Mouse (Mus musculus) heart, embryonic 13.5 days (tissue): ENCODE data around the gene Olfr1261. TPM values are rescaled to one million over a fixed set of nuclear protein-coding genes. Genes with fewer than 3 reads are reported as not detected.

ENCODE experiments used
- ATAC-seq: fragments of 200-750 bp; cut with Nextera tagmentation; 2 replicates; pipeline ENCODE4 v1.8.0; 2017; ENCODE audit warnings: moderate TSS enrichment; ENCODE audit not compliant: insufficient number of reproducible peaks, low FRiP score, low TSS enrichment; ENCODE audit errors: extremely low read depth
- H3K27ac ChIP-seq: fragments of 300-500 bp; sonication (generic); replicated peaks from 2 replicates; pipeline ENCODE4 v1.5.1; 2015; ENCODE audit warnings: moderate library complexity, mild to moderate bottlenecking, inconsistent platforms
- H3K27me3 ChIP-seq: fragments of 300-500 bp; sonication (generic); replicated peaks from 2 replicates; pipeline ENCODE4 v1.6.1; 2015; ENCODE audit warnings: mild to moderate bottlenecking, inconsistent platforms
- H3K36me3 ChIP-seq: fragments of 300-500 bp; sonication (generic); 2 replicates; pipeline ENCODE4 v1.6.1; 2015; ENCODE audit warnings: mild to moderate bottlenecking, inconsistent platforms
- H3K4me1 ChIP-seq: fragments of 300-500 bp; sonication (generic); 2 replicates; pipeline ENCODE4 v1.6.1; 2015; ENCODE audit warnings: inconsistent platforms
- H3K4me2 ChIP-seq: fragments of 300-500 bp; sonication (generic); 2 replicates; pipeline ENCODE4 v1.6.1; 2015; ENCODE audit warnings: inconsistent platforms, mild to moderate bottlenecking, moderate library complexity
- H3K4me3 ChIP-seq: fragments of 300-500 bp; sonication (generic); 2 replicates; pipeline ENCODE4 v1.5.1; 2015; ENCODE audit warnings: moderate library complexity, mild to moderate bottlenecking, inconsistent platforms
- H3K9ac ChIP-seq: fragments of 300-500 bp; sonication (generic); 2 replicates; pipeline ENCODE4 v1.6.1; 2015; ENCODE audit warnings: inconsistent platforms, mild to moderate bottlenecking, moderate library complexity
- H3K9me3 ChIP-seq: fragments of 300-500 bp; sonication (generic); 2 replicates; pipeline ENCODE4 v1.6.1; 2016; ENCODE audit warnings: inconsistent platforms
- WGBS: fragments of 180-500 bp; shearing (Covaris S2); methylation state at CpG from one replicate; pipeline ENCODE4 v1.1.7; 2015; ENCODE audit warnings: mixed read lengths; 5-methylcytosine and 5-hydroxymethylcytosine counted together
- polyA plus RNA-seq: library from polyadenylated mRNA; unstranded; fragments of >200 nt; fragmentation: Nextera tagmentation; extraction: Ambion mirVana; gene quantifications from 2 replicates; pipeline ENCODE4 v1.2.1, GENCODE M21; 2015

Gene Olfr1261
- not detected in 2 replicates for polyA plus RNA-seq

GRCm38 (mm10) chr2:89990921-89991320 lies at the start of gene Olfr1261:
Olfr1261 (plus strand) TSS chr2:89991221.
- no peak within 1 kb of the TSS for H3K4me3 ChIP-seq
- no peak within 1 kb of the TSS for H3K27ac ChIP-seq
- H3K36me3 ChIP-seq = no peaks in the 10 kb centered on the region
- H3K4me1 ChIP-seq = no peaks in the 10 kb centered on the region
- no peak within 1 kb of the TSS for H3K9ac ChIP-seq
- H3K4me2 ChIP-seq = no peak within 1 kb of the TSS
- H3K9me3 ChIP-seq = no peaks in the 10 kb centered on the region
- ATAC-seq = no peak
- no peaks in the 10 kb centered on the region for H3K27me3 ChIP-seq

GRCm38 (mm10) chr2:89948564-89948963 lies 42.5 kb upstream of the Olfr1261 start, which contains the start of gene Olfr1259:
Olfr1259 (minus strand) TSS chr2:89948664.
- H3K36me3 ChIP-seq = no peaks in the 10 kb centered on the region
- no peak within 1 kb of the TSS for H3K4me3 ChIP-seq
- no peak within 1 kb of the TSS for H3K4me2 ChIP-seq
- no peak within 1 kb of the TSS for H3K9ac ChIP-seq
- H3K27ac ChIP-seq = no peak within 1 kb of the TSS
- H3K9me3 ChIP-seq = no peaks in the 10 kb centered on the region; the same call in 1 of the 2 replicates
- H3K4me1 ChIP-seq = no peaks in the 10 kb centered on the region
- H3K27me3 ChIP-seq = no peaks in the 10 kb centered on the region
- no peak for ATAC-seq
- 75% methylated on average over 5 of the region's 5 CpGs for WGBS

DNA sequence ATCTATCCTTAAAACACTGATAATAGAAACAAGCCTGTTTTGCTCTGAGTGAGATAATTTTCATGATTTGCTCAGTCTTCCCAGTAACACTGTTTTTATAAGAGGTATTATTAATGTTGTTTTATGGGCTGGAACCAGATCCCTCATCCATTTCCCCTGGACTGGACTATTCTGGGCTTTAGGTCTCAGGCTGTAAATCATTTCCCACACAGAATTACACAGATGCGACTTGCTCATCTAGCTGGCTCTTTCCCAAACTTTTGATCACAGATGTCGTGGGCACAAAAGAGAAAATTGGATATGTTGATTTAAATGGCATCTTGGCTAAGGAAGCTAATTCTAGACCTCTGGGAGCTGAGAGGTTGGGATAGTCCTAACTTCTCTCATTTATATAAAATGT lies 16.8 kb upstream of the Olfr1261 start, which contains the start of gene Olfr1260:
TSS of gene Olfr1260 (plus strand) at position 157 of the 400 bp plus-strand sequence.
- Histone ChIP-seq H3K9me3 (no peaks in the 10 kb centered on the region), H3K4me1 (no peaks in the 10 kb centered on the region), H3K4me2 (no peak within 1 kb of the TSS), H3K4me3 (no peak within 1 kb of the TSS), H3K27me3 (no peaks in the 10 kb centered on the region), H3K9ac (no peak within 1 kb of the TSS), H3K27ac (no peak within 1 kb of the TSS), H3K36me3 (no peaks in the 10 kb centered on the region)
- 52% methylated on average over 2 of the region's 2 CpGs for WGBS
- no peak for ATAC-seq

DNA sequence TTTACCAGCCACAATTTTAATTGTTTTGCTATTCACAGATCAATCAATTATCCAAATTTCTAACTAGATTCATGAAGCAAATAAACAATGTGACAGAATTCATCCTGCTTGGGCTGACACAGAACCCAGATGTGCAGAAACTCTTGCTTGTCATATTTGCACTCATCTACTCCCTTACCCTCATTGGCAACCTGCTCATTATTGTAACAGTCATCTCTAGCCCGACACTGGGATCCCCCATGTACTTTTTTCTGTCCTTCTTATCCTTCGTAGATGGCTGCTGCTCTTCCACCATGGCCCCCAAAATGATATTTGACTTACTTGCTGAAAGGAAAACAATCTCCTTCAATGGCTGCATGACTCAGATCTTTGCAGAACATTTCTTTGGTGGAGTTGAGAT lies 13.3 kb upstream of the Olfr1261 start:
- no peak for ATAC-seq

DNA sequence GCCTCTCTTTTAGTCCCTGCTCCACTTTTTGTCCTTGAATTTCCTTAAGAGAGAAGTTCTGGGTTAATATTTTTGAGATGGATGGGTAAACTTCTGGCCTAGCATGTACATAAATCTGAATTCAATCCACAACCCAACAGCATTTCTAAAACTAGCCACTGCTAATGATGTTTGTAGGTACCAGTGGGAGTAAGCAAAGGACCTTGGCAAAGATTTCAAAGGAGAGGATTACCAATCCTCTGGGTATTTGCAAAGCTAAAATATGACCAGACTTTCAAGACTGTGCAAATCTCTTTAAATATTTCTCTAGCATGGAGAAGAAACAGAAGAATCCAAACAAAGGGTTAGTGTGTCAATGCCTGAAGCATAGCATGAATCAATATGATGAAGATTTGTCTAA lies 8.8 kb downstream of the Olfr1261 start, which contains the start of gene Olfr1262:
TSS of gene Olfr1262 (plus strand) at position 301 of the 400 bp plus-strand sequence.
- Histone ChIP-seq H3K36me3 (no peaks in the 10 kb centered on the region), H3K27ac (no peak within 1 kb of the TSS), H3K4me3 (no peak within 1 kb of the TSS), H3K9ac (no peak within 1 kb of the TSS), H3K9me3 (no peaks in the 10 kb centered on the region), H3K4me1 (no peaks in the 10 kb centered on the region), H3K27me3 (no peaks in the 10 kb centered on the region), H3K4me2 (no peak within 1 kb of the TSS)
- no peak for ATAC-seq

More for the DNA sequence above, 13.3 kb upstream of the Olfr1261 start:
- H3K4me1 ChIP-seq = no peaks in the 10 kb centered on the region
- H3K9ac ChIP-seq = no peak overlapping the region
- H3K27ac ChIP-seq = no peak overlapping the region
- no peaks in the 10 kb centered on the region for H3K9me3 ChIP-seq
- H3K4me2 ChIP-seq = no peak overlapping the region
- 77% methylated on average over 2 of the region's 2 CpGs for WGBS
- no peak overlapping the region for H3K4me3 ChIP-seq
- no peaks in the 10 kb centered on the region for H3K27me3 ChIP-seq
- no peaks in the 10 kb centered on the region for H3K36me3 ChIP-seq

DNA sequence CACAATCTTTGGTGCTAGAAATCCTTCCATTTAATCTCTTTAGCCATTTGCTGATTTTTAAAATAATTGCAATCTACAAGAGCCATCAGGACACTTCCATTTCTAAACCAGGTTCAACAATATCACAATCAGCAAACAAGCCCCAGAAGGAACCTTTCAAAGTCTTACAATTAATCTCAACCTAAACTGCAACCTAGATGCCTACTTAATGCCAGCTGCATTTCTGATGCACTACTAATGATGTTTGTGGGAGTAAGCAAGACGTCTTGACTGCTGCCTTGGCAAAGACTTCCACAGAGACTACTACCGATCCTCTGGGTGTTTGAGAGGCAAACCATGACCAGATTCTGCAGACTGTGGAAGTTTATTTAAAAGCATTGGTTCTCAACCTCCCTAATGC lies 20.8 kb downstream of the Olfr1261 start, which contains the start of gene Olfr1263:
TSS of gene Olfr1263 (plus strand) at position 301 of the 400 bp plus-strand sequence.
- 64% methylated on average over 2 of the region's 2 CpGs for WGBS
- H3K4me1 ChIP-seq = no peaks in the 10 kb centered on the region
- H3K27ac ChIP-seq = no peak within 1 kb of the TSS
- H3K27me3 ChIP-seq = no peaks in the 10 kb centered on the region
- ATAC-seq = no peak
- H3K9ac ChIP-seq = no peak within 1 kb of the TSS
- no peaks in the 10 kb centered on the region for H3K36me3 ChIP-seq
- no peak within 1 kb of the TSS for H3K4me2 ChIP-seq
- no peaks in the 10 kb centered on the region for H3K9me3 ChIP-seq
- H3K4me3 ChIP-seq = no peak within 1 kb of the TSS

DNA sequence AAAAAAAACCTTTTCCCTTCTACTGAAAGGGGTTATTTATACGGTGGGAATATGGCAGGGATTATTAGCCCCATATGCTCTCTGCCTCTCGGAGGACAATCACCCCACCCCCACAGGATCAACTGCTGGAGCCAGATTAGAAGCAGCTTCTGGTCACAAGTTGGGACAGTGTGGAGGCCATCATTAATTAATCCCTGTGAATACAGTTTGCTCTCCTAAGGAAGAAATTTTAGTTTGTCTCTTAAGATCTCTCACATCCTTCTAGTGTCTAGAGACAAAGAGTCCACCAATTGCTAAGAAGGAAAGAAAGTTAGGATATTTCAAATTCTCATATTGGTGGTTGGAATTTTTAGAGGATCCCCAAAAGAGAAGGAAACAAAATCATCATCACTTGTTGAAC lies 34.5 kb downstream of the Olfr1261 start, which contains the start of gene Olfr1264:
TSS of gene Olfr1264 (minus strand) at position 101 of the 400 bp plus-strand sequence.
- H3K4me3 ChIP-seq = no peak within 1 kb of the TSS
- H3K27me3 ChIP-seq = no peaks in the 10 kb centered on the region
- H3K9ac ChIP-seq = no peak within 1 kb of the TSS
- ATAC-seq = no peak
- H3K36me3 ChIP-seq = no peaks in the 10 kb centered on the region
- no peak within 1 kb of the TSS for H3K4me2 ChIP-seq
- WGBS = 59% methylated on average over 2 of the region's 2 CpGs
- H3K9me3 ChIP-seq = 0 out of 2 replicates have a peak, but pooled peaks cover 3% of the 10 kb centered on the region
- no peak within 1 kb of the TSS for H3K27ac ChIP-seq
- H3K4me1 ChIP-seq = no peaks in the 10 kb centered on the region

DNA sequence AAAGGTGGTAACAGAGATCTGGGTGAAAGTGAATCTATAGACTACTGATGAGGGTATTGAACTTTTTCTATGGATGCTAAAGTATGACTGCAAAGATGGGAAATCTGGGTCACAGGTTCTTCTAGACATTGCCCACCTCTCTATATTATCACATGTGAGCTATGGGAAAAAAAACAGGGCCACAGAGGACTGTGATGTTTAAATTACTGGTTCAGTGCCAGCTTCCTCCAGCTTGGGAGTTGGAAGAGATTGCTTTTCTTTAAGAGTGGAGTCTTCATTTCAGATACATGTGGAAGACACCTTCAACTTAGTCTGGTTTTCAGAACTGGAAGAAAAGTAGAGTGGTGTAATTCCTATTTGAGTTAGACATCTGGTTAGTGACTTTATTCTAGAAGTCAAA lies 44.0 kb downstream of the Olfr1261 start, which contains the start of gene Olfr1265:
TSS of gene Olfr1265 (plus strand) at position 301 of the 400 bp plus-strand sequence.
- no peaks in the 10 kb centered on the region for H3K9me3 ChIP-seq
- no peak within 1 kb of the TSS for H3K27ac ChIP-seq
- H3K36me3 ChIP-seq = no peaks in the 10 kb centered on the region
- H3K4me3 ChIP-seq = no peak within 1 kb of the TSS
- no peaks in the 10 kb centered on the region for H3K4me1 ChIP-seq
- no peak within 1 kb of the TSS for H3K9ac ChIP-seq
- H3K27me3 ChIP-seq = no peaks in the 10 kb centered on the region
- no peak within 1 kb of the TSS for H3K4me2 ChIP-seq
- no peak for ATAC-seq

Other genes with a start within 250 kb of the Olfr1261 start
- gene Olfr1253, start 234.1 kb upstream of the Olfr1261 start, polyA plus RNA-seq = not detected in 2 replicates
- not detected in 2 replicates for gene Olfr1254, start 197.6 kb upstream of the Olfr1261 start, polyA plus RNA-seq
- gene Olfr1255, start 179.2 kb upstream of the Olfr1261 start, polyA plus RNA-seq = not detected in 2 replicates
- not detected in 2 replicates for gene Olfr1256, start 149.7 kb upstream of the Olfr1261 start, polyA plus RNA-seq
- not detected in 2 replicates for gene Olfr48, start 143.0 kb upstream of the Olfr1261 start, polyA plus RNA-seq
- gene Olfr1257, start 112.8 kb upstream of the Olfr1261 start, polyA plus RNA-seq = not detected in 2 replicates
- not detected in 2 replicates for gene Olfr1258, start 63.9 kb upstream of the Olfr1261 start, polyA plus RNA-seq
- gene Olfr1259, start 42.6 kb upstream of the Olfr1261 start, polyA plus RNA-seq = not detected in 2 replicates
- gene Olfr1260, start 16.9 kb upstream of the Olfr1261 start, polyA plus RNA-seq = not detected in 2 replicates
- gene Olfr1262, start 8.9 kb downstream of the Olfr1261 start, polyA plus RNA-seq = not detected in 2 replicates
- not detected in 2 replicates for gene Olfr1263, start 20.9 kb downstream of the Olfr1261 start, polyA plus RNA-seq
- not detected in 2 replicates for gene Olfr1264, start 34.4 kb downstream of the Olfr1261 start, polyA plus RNA-seq
- gene Olfr1265, start 44.1 kb downstream of the Olfr1261 start, polyA plus RNA-seq = not detected in 2 replicates
- gene Olfr140, start 72.4 kb downstream of the Olfr1261 start, polyA plus RNA-seq = not detected in 2 replicates
- gene Olfr1269, start 130.2 kb downstream of the Olfr1261 start, polyA plus RNA-seq = not detected in 2 replicates
- not detected in 2 replicates for gene Olfr32, start 151.1 kb downstream of the Olfr1261 start, polyA plus RNA-seq
- gene Olfr1270, start 161.9 kb downstream of the Olfr1261 start, polyA plus RNA-seq = not detected in 2 replicates
- gene Olfr1506, start 233.3 kb downstream of the Olfr1261 start, polyA plus RNA-seq = not detected in 2 replicates